Mouse (Mus musculus): ENCODE results near the gene 4931406P16Rik.

The 4931406P16Rik gene

GRCm38 (mm10) chr7:34246870-34247499 lies 66.4 kb downstream of the 4931406P16Rik start:
- DNase-seq (ENCODE audit: low spot score): no peak

DNA sequence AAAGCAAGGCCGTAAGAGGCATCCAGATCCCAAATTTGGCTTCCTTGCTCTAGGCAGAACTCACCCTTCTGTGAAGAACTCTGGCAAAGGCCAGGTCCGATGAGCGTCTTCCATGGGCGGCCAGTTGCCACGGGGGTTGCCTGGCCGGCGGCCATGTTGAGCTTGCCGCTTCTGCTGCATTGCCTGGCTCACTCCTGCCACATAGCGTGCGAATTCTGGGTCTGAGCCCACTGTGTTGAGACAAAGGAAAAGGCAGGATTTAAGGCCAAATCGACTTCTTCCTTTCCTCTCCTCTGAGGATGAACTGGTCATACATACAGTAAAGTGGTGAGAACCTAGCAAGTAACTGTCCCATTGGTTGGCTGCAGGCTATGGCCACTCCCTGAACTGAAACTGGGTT lies 71.2 kb downstream of the 4931406P16Rik start:
- DNase-seq (ENCODE audit: low spot score): no peak

DNA sequence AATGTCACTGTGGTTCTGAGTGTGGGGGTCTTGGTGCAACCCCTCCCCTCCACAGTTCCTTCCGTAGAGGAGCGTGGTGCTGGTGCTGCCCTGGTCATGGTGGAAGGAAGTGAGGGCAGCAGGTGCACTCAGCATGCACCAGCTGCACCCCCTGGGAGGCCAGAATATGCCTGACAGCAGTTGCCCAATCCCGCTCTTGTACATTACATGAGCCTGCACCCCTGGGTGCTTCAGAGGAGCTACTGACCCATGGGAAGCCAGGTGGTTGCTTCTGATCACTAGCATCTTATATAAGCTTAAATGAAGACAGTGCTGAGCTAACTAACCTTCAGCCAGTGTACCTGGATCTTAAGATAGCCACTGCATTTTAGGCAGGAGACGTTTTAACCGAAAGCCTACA lies 75.3 kb downstream of the 4931406P16Rik start:
- DNase-seq (ENCODE audit: low spot score): no peak

- DNase-seq (ENCODE audit: low spot score): no peak
Measured at GRCm38 (mm10) chr7:34235602-34236001, 77.7 kb downstream of the 4931406P16Rik start.

GRCm38 (mm10) chr7:34234610-34235561 lies 78.5 kb downstream of the 4931406P16Rik start:
- DNase-seq (ENCODE audit: low spot score): no peak

- DNase-seq (ENCODE audit: low spot score): peak; percentile 95
Measured at GRCm38 (mm10) chr7:34233909-34234609, 79.3 kb downstream of the 4931406P16Rik start.

DNA sequence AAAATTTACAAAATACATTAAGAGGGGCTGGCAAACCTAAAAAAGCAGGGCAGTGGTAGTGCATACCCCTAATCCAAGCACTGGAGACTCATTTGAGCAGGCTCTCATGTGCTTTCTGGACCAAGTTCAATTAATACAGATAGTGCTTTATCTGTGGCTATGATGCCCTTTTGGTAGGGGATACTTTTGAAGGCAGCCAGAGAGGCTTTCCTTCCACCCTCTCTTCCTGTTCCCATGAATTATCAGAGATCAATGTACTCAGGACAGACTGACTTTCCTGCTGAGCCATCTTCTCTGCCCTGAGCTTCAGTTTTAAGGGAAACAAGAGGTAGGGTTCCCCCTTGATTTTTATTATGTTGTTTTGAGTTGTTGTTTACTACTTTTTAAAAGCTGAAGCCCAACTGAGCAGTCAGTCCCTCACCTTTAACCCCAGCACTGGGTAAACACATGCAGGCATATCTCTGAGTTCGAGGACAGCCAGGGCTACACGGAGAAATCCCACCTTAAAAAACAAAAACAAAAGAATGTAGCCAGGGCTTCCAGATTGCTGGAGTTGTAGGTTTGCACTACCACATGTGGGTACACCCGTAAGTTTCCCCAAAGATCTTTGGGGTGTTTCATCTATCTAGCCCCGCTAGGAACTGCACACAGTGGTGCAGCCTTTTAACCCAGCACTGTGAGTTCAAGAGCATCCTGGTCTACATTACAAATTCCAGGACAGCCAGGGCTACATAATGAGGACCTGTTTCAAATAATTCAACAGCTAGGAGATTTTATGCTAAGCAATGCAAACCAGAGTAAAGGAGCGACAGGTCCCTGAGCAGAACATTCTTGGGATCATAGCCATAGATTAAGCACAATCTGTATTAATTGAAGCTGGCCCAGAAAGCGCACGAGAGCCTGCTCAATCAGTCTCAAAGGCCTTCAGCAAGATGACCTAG lies 80.3 kb downstream of the 4931406P16Rik start:
- no peak for DNase-seq (ENCODE audit: low spot score)

- peak; percentile 45 for DNase-seq (ENCODE audit: low spot score)
Measured at GRCm38 (mm10) chr7:34230116-34230515, 83.2 kb downstream of the 4931406P16Rik start, which contains the start of gene Gpi1. TSS of gene Gpi1 (minus strand) at chr7:34230336.

GRCm38 (mm10) chr7:34229691-34230111 lies 83.7 kb downstream of the 4931406P16Rik start:
- DNase-seq (ENCODE audit: low spot score): peak; percentile 24

- no peak for DNase-seq (ENCODE audit: low spot score)
Measured at GRCm38 (mm10) chr7:34229153-34229552, 84.2 kb downstream of the 4931406P16Rik start.

DNA sequence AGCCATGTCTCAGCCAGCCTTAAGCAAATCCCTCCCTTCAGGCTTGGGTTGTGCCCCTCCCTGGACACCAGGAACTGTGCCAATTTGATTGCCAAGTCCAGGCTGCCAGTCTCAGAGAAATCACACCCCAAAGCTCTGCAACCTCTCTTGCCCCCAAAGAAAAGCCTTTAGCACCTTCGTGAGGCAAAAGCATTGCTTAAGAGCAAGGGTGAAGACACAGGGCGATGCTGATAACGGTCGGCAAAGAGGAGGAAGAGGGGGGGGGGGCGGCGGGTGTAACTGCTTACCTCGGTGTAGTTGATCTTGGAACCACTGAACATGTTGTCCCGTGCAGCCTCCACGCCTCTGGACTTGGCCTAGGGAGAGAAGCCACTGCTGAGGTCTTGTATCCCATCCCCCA lies 84.7 kb downstream of the 4931406P16Rik start:
- no peak for DNase-seq (ENCODE audit: low spot score)

GRCm38 (mm10) chr7:34226846-34227245 lies 86.5 kb downstream of the 4931406P16Rik start:
- no peak for DNase-seq (ENCODE audit: low spot score)

GRCm38 (mm10) chr7:34226086-34226485 lies 87.3 kb downstream of the 4931406P16Rik start:
- DNase-seq (ENCODE audit: low spot score): no peak

DNA sequence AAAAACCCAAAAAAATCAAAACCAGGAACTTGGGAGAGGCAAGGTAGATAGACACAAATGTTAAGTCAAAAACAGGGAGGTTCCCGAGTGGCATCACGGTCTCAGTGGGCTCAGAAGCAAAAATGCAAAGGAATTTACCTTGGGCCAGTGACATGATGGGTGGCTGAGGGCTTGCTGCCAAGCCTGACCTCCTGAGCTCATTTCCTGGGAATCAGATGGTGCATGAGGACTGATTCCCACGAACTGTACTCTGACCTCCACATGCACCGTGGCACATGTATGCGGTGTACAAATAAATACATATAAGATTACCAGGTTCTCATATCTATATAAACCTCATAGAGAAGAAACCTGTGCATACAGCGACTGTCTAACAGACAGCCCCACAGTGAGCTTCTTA lies 89.0 kb downstream of the 4931406P16Rik start:
- no peak for DNase-seq (ENCODE audit: low spot score)

DNA sequence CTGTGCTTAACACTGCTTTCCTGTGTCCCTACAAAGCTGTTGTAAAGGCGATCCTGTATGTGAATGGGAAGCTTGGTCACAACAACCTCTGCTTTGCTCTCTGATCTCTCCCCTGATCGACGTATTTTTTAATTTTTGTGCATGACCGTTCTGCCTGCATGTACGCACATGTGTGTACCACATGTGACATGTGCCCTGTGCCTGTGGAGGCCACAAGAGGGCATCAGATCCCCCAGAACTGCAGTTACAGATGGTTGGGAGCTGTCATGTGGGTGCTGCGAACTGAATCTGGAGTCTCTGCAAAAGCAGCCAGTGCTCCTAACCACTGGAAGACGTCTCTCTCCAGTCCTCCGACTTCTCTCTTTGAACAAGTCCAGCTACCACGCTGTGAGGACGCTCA lies 91.0 kb downstream of the 4931406P16Rik start:
- DNase-seq (ENCODE audit: low spot score): no peak

GRCm38 (mm10) chr7:34221594-34222250 lies 91.6 kb downstream of the 4931406P16Rik start:
- DNase-seq (ENCODE audit: low spot score): no peak

DNA sequence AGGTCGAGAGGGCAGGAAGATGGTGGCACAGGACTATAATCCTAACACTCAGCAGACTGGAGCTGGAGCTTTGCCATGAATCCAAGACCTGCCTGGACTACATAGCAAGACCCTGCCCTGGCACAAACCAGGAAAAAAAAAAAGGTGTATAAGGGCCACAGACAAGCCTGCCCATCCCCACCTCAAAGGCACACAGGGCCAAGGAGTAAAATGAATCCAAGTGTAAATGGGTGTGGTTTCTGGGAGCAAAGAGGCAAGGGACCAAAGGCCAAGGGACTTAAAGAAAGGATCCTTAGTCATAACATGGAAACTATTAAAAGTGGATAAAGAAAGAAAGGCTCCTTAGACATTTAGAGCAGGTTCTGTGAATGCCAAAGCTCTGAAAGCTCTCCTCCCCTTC lies 94.9 kb downstream of the 4931406P16Rik start:
- no peak for DNase-seq (ENCODE audit: low spot score)

DNA sequence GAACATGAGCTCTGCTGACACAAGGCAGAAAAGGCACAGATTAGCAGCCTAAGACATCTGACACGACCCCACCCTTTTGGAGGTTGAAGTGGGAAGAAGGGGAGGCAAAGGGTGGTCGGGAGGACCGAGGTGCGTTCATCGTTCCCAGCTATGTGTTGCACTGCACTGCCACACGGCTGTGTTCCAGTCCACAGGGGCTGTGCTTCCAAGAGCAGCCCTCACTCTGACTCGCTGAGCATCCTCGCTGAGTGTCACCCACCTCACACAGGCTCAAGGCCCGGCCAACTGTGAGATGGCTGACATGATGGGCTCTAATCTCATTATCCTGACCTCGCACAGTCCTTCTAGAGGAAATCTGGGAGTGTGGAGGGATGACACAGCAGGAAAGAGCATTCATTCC lies 96.9 kb downstream of the 4931406P16Rik start:
- no peak for DNase-seq (ENCODE audit: low spot score)

- no peak for DNase-seq (ENCODE audit: low spot score)
Measured at GRCm38 (mm10) chr7:34215481-34215880, 97.9 kb downstream of the 4931406P16Rik start.

DNA sequence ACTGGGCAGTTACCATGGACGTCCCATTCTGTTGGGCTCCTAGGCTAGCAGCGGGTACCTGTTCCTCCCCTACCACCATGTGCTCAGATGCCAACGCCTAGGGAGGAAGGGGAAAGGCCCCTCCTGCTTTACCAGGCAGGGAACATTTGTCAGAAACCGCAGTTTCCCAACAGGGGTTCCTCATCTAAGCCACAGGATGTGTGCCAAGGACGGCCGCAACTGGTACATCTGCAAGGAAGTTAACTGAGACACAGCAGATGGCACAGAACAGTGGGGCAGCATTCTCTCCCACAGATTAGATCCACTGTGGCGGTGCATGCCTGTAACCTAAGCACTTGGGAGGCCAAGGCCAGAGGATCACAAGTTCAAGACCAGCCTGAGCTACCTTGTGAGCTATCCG lies 98.7 kb downstream of the 4931406P16Rik start:
- no peak for DNase-seq (ENCODE audit: low spot score)

DNA sequence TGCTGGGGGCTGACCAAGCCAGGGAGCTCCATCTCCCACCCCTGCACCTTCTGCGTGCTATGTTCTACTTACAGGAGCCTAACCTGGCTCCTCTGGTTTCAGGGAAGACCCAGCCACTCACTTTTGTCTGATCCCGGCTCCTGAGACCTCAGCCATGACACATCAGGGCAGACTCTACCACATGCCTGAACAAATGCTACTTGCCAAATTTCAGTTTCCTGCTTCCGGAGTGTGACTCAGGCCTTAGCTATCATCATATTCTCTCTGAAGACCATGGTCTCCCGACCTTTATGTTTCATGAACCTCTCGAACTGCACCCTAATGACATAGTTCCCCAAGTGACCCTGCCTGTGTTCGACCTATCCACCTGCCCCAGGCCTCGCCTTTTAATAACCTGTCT lies 100.1 kb downstream of the 4931406P16Rik start:
- no peak for DNase-seq (ENCODE audit: low spot score)

Data from ovary, postnatal 10 days (tissue).